Mouse (Mus musculus): ENCODE measurements at regions not wholly inside any gene's neighbourhood (a gene's known extent, or its start where the extent isn't known, plus 50 kb on each side); places are given as distances from the start of the nearest gene placed in this dataset.

GRCm38 (mm10) chr3:51036700-51037306 is 187.4 kb upstream of the Noct start:
- no peak for DNase-seq

GRCm38 (mm10) chr3:51042223-51042846 is 181.9 kb upstream of the Noct start:
- DNase-seq, result no peak

DNA sequence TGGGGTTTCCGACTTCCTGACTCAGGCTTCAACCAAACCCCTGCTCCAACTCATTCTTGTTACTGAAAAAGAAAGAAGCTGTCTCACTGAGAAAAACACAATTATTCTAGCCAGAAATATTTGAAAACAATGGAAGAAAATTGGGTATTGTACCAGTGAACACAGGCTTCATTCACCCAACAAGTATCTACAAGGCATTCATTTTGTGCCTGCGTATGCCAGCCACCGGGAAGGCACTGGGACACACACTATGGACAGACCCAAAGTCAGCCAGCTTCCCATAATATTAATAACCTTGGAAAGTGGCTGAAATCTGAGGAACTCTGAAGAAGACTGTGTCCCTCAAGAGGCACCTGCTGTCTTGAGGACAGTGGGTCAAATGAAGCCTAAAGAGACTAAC is 175.5 kb upstream of the Noct start:
- DNase-seq, result no peak

GRCm38 (mm10) chr3:51050156-51050555 is 174.1 kb upstream of the Noct start:
- DNase-seq, result no peak

- no peak for DNase-seq
Observed at GRCm38 (mm10) chr3:51055004-51055403, 169.2 kb upstream of the Noct start.

- no peak for DNase-seq
Observed at GRCm38 (mm10) chr3:51064201-51064600, 160.0 kb upstream of the Noct start.

- DNase-seq, result no peak
Observed at GRCm38 (mm10) chr3:51066373-51066772, 157.9 kb upstream of the Noct start.

DNA sequence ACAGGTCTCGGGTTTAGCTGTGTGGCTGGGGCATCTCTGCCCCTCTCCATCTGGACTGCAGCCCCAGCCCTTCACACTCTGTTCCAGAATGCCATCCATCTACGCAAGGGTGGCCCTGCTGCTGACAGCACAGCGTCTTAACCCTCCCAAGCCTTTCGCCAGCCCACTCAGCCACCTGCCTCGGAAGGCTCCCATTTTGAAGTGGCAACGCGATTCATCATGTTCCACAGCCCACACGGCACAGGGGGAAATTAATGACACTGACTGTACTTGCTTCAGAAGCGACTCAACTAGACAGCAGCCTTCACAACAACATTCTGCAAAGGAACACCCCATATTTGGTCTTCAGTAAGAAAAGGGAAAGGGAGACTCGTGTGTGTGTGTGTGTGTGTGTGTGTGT is 151.8 kb upstream of the Noct start:
- no peak for DNase-seq

DNA sequence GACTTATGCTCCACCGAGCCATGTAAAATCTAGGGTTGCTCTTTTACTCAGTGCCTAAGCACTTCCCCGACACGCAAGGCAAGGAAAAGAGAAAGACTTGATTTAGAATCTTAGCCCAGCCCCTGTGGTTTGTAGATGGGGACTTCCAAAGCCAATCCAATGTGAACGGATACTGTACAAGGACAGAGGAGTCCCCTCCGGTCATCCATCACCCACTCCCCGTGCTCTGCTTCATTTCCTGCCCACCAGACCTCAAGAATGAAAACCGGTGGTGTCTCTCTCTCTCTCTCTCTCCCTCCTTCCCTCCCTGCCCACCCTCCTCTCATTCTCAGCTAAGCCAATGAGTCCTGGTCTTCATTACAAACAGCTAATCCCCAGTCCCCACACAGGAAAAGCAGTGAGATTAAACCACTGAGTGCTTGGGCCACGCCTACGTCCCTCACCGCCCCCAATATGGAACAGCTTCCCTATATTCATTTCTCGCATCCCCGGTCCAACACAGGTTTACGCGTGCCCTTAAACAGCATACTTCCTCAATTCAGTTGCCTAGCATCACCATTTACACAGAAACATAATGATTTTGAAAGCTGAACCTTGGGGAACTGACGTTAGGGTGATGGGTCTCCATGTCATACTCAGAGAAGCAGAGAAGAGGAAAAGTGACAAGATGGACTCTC is 151.1 kb upstream of the Noct start:
- DNase-seq, result no peak

GRCm38 (mm10) chr3:51073743-51074319 is 150.4 kb upstream of the Noct start:
- DNase-seq, result no peak

DNA sequence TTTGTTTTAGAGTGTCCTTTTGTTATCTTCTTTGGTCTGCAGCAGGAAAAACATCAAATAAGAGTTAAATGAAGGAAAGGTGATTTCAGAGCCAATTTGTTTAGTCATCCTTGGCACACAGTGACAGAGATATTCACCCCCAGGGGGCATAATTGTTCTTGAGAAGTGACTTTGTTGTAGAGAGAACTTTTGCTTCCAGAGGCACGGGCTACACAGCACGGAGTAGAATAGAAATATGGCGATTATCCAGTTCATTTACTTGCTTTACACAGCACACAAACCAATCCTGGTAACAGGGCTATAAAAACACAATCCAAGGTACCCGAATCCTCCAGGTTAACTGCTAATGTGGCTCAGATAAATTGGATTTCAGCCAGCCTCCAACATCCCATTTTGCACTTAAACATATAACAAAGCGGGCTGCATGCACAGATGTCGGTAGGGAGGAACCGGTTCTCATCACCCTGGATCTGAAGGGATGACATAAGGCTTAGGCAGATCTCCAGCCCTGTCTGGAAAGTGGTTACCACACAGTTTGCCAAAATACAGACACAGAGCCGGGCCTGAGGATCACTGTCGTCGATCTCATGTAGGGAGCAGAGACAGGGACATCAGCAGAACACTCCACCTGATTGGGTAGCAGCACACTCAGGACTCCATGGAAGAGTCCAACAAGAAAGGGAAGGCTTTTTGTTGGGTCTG is 148.9 kb upstream of the Noct start:
- DNase-seq, result peak; percentile 42 to 46

GRCm38 (mm10) chr3:51078459-51078858 is 145.8 kb upstream of the Noct start:
- DNase-seq, result no peak

GRCm38 (mm10) chr3:51080415-51080814 is 143.8 kb upstream of the Noct start:
- no peak for DNase-seq

- no peak for DNase-seq
Observed at GRCm38 (mm10) chr3:51080855-51081254, 143.4 kb upstream of the Noct start.

GRCm38 (mm10) chr3:51082831-51083575 is 141.2 kb upstream of the Noct start:
- DNase-seq, result no peak

DNA sequence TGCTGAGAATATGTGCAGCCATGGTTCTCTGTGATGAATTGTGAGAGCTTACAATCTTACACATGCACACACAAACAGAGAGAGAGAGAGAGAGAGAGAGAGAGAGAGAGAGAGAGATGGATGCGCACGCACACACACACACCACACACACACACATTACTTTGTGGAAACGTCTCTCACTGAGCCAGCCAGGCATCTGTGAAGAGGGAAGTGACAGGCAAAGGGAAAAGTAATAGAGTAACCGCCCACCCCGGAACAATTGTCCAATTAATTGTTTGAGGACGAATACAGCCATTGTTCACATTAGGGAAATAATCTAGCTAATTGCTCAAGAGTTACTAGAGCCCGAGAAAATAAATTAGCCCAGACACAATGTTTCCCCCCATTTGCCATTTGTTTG is 140.7 kb upstream of the Noct start:
- no peak for DNase-seq

GRCm38 (mm10) chr3:51086441-51086849 is 137.8 kb upstream of the Noct start:
- no peak for DNase-seq

DNA sequence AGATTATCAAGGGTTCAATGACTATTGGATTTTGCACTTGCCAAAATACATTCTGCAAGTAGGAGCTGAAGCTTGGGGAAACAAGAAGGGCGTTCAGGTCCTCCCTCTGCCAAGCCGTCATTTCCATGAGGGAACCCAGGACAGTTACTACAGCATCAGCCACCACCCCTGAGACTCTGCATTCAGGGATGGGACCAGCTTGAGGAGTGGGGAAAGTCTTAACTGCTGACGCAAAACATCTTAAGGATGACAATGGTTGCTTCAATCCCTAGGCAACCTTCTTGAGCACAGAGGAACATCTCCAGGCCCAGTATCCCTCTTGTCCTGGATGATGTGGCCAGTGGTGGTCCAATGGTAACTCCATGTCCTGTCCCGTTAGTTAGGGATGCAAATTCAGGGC is 137.2 kb upstream of the Noct start:
- no peak for DNase-seq

DNA sequence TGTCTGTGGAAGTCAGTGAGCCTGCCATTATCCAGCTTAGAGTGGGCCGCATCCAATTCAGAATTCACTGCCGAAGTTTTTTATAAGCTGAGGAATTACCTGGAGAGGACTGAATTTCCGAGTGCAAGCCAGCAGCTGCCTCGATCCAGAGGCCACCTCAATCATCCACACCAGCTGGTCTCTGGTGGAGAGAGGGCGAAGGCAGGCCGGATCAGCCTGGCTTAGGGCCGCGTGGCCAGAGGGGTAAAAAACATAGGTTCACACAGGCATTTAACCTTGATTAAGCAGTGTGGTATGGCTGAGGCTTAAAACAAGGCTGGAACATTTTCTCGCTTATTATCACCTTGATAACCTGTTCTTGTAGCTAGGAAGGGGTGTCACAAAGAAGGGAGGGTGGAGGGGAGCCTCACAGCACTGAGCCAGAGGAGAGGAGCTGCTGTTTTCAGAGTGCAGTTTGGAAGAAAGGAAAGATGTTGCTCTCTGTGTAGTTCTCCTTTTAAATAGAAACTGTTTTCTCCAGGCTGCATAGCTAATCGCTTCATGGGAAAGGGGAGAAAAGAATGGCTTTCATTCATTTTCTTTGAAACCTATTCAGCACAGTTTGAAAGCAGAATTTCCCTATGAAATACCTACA is 135.1 kb upstream of the Noct start:
- no peak for DNase-seq

GRCm38 (mm10) chr3:51091478-51091877 is 132.8 kb upstream of the Noct start:
- DNase-seq, result no peak

- DNase-seq, result no peak
Observed at GRCm38 (mm10) chr3:51092079-51093028, 131.9 kb upstream of the Noct start.
